Mouse (Mus musculus): ENCODE data around the gene Mfap2.

GRCm38 (mm10) chr4:141031733-141032132 lies 21.5 kb downstream of the Mfap2 start:
- no peak for TF ChIP-seq POLR2A (IDR thresholded peaks at IDR 0.05; ENCODE audit: extremely low read depth, insufficient read depth, low read length)
- TF ChIP-seq CTCF (IDR thresholded peaks at IDR 0.05; ENCODE audit: low read depth, low read length): peak; percentile 95

All from liver, adult 2 months (tissue).